Mouse (Mus musculus): ENCODE results near the gene Pde4d. TPM values are rescaled to one million over a fixed set of nuclear protein-coding genes. Genes with fewer than 3 reads are reported as not detected.

Gene Pde4d
- polyA plus RNA-seq, 1 experiment from 2014 or later = 14.6 TPM

DNA sequence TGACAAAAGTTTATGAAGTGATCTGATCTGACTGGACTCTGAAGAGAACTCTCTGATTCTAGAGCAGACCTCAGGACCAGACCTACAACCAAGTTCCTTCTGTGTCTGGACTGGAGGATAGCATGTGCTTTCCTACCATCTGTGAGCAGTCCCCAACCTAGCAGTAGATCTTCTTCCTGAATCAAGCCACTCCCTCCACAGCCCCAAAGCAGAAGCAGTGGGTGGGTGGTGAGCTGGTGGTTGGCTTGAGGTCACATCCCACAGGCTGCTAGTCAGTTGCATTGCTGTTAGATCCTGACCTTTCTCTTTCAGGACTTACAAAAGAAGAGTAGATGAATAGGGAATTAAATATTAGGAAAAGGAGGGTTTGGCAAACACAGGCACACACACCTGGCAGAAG is 16.0 kb downstream of the Pde4d start:
- ATAC-seq (replicated peaks; ENCODE audit: insufficient number of reproducible peaks, low FRiP score, low TSS enrichment, low read depth) (no peak), DNase-seq (ENCODE audit: low spot score) (no peak)
- Histone ChIP-seq H3K27ac (replicated peaks; ENCODE audit: low read depth, low read length) (no peak overlapping the region), H3K4me1 (ENCODE audit: control insufficient read depth, insufficient read depth, low read length) (no peaks in the 10 kb centered on the region), H3K9ac (replicated peaks; ENCODE audit: low read length) (no peak overlapping the region), H3K36me3 (replicated peaks; ENCODE audit: control insufficient read depth, insufficient read depth, low read depth, low read length) (no peaks in the 10 kb centered on the region), H3K27me3 (ENCODE audit: control insufficient read depth, insufficient read depth, low read length) (no peaks in the 10 kb centered on the region), H3K4me3 (ENCODE audit: low read depth, low read length) (no peak overlapping the region), H3K9me3 (replicated peaks; ENCODE audit: control insufficient read depth, low read length) (no peaks in the 10 kb centered on the region), H3K4me2 (ENCODE audit: low read depth, low read length) (no peak overlapping the region)

- ATAC-seq (replicated peaks; ENCODE audit: insufficient number of reproducible peaks, low FRiP score, low TSS enrichment, low read depth) (no peak), DNase-seq (ENCODE audit: low spot score) (no peak)
- Histone ChIP-seq H3K9ac (replicated peaks; ENCODE audit: low read length) (no peak overlapping the region), H3K4me3 (ENCODE audit: low read depth, low read length) (no peak overlapping the region), H3K9me3 (replicated peaks; ENCODE audit: control insufficient read depth, low read length) (no peaks in the 10 kb centered on the region), H3K36me3 (replicated peaks; ENCODE audit: control insufficient read depth, insufficient read depth, low read depth, low read length) (no peaks in the 10 kb centered on the region), H3K4me1 (ENCODE audit: control insufficient read depth, insufficient read depth, low read length) (no peaks in the 10 kb centered on the region), H3K27ac (replicated peaks; ENCODE audit: low read depth, low read length) (no peak overlapping the region), H3K4me2 (ENCODE audit: low read depth, low read length) (no peak overlapping the region), H3K27me3 (ENCODE audit: control insufficient read depth, insufficient read depth, low read length) (no peaks in the 10 kb centered on the region)
- WGBS = 31% methylated on average over 1 of the region's 1 CpGs
Measured at GRCm38 (mm10) chr13:108467046-108467445, 17.3 kb downstream of the Pde4d start.

- WGBS = 92% methylated on average over 3 of the region's 3 CpGs
- H3K9ac ChIP-seq (replicated peaks; ENCODE audit: low read length) = no peak overlapping the region
Measured at GRCm38 (mm10) chr13:108480451-108480850, 30.7 kb downstream of the Pde4d start.

GRCm38 (mm10) chr13:108485036-108485435 is 35.3 kb downstream of the Pde4d start:
- no peaks in the 10 kb centered on the region for H3K36me3 ChIP-seq (replicated peaks; ENCODE audit: control insufficient read depth, insufficient read depth, low read depth, low read length)
- DNase-seq (ENCODE audit: low spot score) = no peak
- H3K9ac ChIP-seq (replicated peaks; ENCODE audit: low read length) = no peak overlapping the region
- H3K27me3 ChIP-seq (ENCODE audit: control insufficient read depth, insufficient read depth, low read length) = no peaks in the 10 kb centered on the region
- H3K4me3 ChIP-seq (ENCODE audit: low read depth, low read length) = no peak overlapping the region
- WGBS = 88% methylated on average over 6 of the region's 6 CpGs
- no peak overlapping the region for H3K4me2 ChIP-seq (ENCODE audit: low read depth, low read length)
- H3K27ac ChIP-seq (replicated peaks; ENCODE audit: low read depth, low read length) = no peak overlapping the region
- ATAC-seq (replicated peaks; ENCODE audit: insufficient number of reproducible peaks, low FRiP score, low TSS enrichment, low read depth) = no peak
- no peaks in the 10 kb centered on the region for H3K9me3 ChIP-seq (replicated peaks; ENCODE audit: control insufficient read depth, low read length)
- H3K4me1 ChIP-seq (ENCODE audit: control insufficient read depth, insufficient read depth, low read length) = no peaks in the 10 kb centered on the region

More at GRCm38 (mm10) chr13:108480451-108480850, 30.7 kb downstream of the Pde4d start:
- Histone ChIP-seq H3K36me3 (replicated peaks; ENCODE audit: control insufficient read depth, insufficient read depth, low read depth, low read length) (no peaks in the 10 kb centered on the region), H3K9me3 (replicated peaks; ENCODE audit: control insufficient read depth, low read length) (no peaks in the 10 kb centered on the region), H3K27me3 (ENCODE audit: control insufficient read depth, insufficient read depth, low read length) (no peaks in the 10 kb centered on the region), H3K4me2 (ENCODE audit: low read depth, low read length) (no peak overlapping the region), H3K4me3 (ENCODE audit: low read depth, low read length) (no peak overlapping the region), H3K27ac (replicated peaks; ENCODE audit: low read depth, low read length) (no peak overlapping the region), H3K4me1 (ENCODE audit: control insufficient read depth, insufficient read depth, low read length) (no peaks in the 10 kb centered on the region)
- DNase-seq (ENCODE audit: low spot score) = no peak
- ATAC-seq (replicated peaks; ENCODE audit: insufficient number of reproducible peaks, low FRiP score, low TSS enrichment, low read depth) = no peak

DNA sequence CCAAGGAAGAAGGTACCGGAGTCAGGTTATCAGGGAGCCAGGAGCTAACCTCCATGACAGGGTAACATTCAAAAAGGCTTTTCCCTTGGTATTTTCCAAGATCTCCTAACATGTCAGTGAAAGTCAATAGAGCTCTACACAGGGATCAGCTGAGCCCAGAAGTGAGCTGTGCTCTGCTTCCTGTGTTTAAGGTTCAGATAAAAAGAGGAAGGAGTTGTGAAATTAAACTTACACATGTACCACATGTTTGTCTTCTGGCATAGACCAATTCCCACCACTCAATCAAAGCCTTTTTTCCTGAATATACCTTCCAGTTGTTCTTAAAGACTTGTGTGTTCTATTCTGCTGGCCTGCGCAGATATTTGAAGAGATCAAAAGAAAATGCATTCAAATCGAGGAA is 37.3 kb downstream of the Pde4d start:
- Histone ChIP-seq H3K9ac (replicated peaks; ENCODE audit: low read length) (no peak overlapping the region), H3K27ac (replicated peaks; ENCODE audit: low read depth, low read length) (no peak overlapping the region), H3K4me3 (ENCODE audit: low read depth, low read length) (no peak overlapping the region), H3K9me3 (replicated peaks; ENCODE audit: control insufficient read depth, low read length) (no peaks in the 10 kb centered on the region), H3K4me1 (ENCODE audit: control insufficient read depth, insufficient read depth, low read length) (no peaks in the 10 kb centered on the region), H3K27me3 (ENCODE audit: control insufficient read depth, insufficient read depth, low read length) (no peaks in the 10 kb centered on the region), H3K4me2 (ENCODE audit: low read depth, low read length) (no peak overlapping the region), H3K36me3 (replicated peaks; ENCODE audit: control insufficient read depth, insufficient read depth, low read depth, low read length) (no peaks in the 10 kb centered on the region)
- ATAC-seq (replicated peaks; ENCODE audit: insufficient number of reproducible peaks, low FRiP score, low TSS enrichment, low read depth) (no peak), DNase-seq (ENCODE audit: low spot score) (no peak)
- 87% methylated on average over 3 of the region's 3 CpGs for WGBS

DNA sequence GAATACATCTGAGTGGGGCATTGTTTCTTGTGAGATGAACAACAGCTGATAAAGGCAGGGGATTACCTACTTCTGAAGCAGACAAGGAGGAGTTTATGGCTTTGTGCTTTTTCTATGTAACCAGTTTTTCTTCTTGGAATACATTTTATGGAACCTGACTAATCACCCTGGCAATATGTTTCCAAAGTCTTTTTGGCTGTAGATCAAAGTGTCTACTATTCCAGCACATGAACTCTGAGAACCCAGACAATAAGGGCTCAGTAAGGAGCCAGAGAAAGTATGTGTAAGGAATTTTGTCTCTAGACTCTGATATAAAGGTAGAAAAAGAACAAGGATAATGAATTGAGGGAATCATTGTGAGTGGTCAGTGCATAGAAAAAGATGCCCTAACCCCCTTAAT is 40.1 kb downstream of the Pde4d start:
- no peaks in the 10 kb centered on the region for H3K27me3 ChIP-seq (ENCODE audit: control insufficient read depth, insufficient read depth, low read length)
- no peak overlapping the region for H3K27ac ChIP-seq (replicated peaks; ENCODE audit: low read depth, low read length)
- H3K9ac ChIP-seq (replicated peaks; ENCODE audit: low read length) = no peak overlapping the region
- no peak overlapping the region for H3K4me3 ChIP-seq (ENCODE audit: low read depth, low read length)
- no peak for ATAC-seq (replicated peaks; ENCODE audit: insufficient number of reproducible peaks, low FRiP score, low TSS enrichment, low read depth)
- H3K36me3 ChIP-seq (replicated peaks; ENCODE audit: control insufficient read depth, insufficient read depth, low read depth, low read length) = no peaks in the 10 kb centered on the region
- no peak overlapping the region for H3K4me2 ChIP-seq (ENCODE audit: low read depth, low read length)
- no peaks in the 10 kb centered on the region for H3K4me1 ChIP-seq (ENCODE audit: control insufficient read depth, insufficient read depth, low read length)
- DNase-seq (ENCODE audit: low spot score) = no peak
- no peaks in the 10 kb centered on the region for H3K9me3 ChIP-seq (replicated peaks; ENCODE audit: control insufficient read depth, low read length)

DNA sequence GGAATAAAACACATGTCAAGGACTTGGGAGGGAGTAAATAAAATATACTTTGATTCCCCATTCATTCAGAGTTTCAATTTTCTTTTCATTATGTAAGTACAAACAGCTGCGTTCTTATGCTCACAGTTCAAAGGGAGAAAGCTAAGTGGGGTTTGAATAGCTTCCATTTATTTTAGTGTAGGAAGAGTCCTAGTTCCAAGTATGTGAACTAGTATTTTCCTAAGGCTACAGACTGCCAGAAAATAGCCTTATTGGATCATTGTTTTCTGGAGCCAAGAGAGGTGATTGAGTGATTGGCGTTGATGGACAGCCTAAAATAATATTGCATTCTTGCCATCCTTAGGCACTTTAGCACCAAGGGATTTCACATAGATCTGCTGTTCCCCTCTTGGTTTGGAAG is 41.1 kb downstream of the Pde4d start:
- Histone ChIP-seq H3K27me3 (ENCODE audit: control insufficient read depth, insufficient read depth, low read length) (no peaks in the 10 kb centered on the region), H3K27ac (replicated peaks; ENCODE audit: low read depth, low read length) (no peak overlapping the region), H3K9ac (replicated peaks; ENCODE audit: low read length) (no peak overlapping the region), H3K36me3 (replicated peaks; ENCODE audit: control insufficient read depth, insufficient read depth, low read depth, low read length) (no peaks in the 10 kb centered on the region), H3K4me2 (ENCODE audit: low read depth, low read length) (no peak overlapping the region), H3K4me3 (ENCODE audit: low read depth, low read length) (no peak overlapping the region), H3K9me3 (replicated peaks; ENCODE audit: control insufficient read depth, low read length) (no peaks in the 10 kb centered on the region), H3K4me1 (ENCODE audit: control insufficient read depth, insufficient read depth, low read length) (no peaks in the 10 kb centered on the region)
- 66% methylated on average over 2 of the region's 2 CpGs for WGBS
- ATAC-seq (replicated peaks; ENCODE audit: insufficient number of reproducible peaks, low FRiP score, low TSS enrichment, low read depth) (no peak), DNase-seq (ENCODE audit: low spot score) (no peak)

DNA sequence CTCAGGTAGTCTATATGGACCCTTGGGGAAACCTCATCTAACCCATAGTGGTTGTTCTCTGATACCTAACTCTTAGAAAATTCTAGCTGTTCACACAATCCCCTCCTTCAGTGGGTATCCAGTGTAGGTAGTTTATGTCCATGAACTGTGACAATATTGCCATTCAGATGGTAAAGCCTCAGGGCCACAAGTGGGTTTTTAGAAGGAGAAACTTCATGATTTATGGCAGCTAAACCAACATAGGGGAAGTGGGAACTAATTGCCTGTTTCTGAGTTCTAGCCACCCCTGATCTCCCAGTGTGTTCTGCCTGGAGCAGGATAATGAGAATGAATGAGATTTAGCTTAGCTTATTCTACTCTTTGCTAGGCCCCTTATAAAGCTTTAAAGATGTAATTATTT is 43.1 kb downstream of the Pde4d start:
- H3K9ac ChIP-seq (replicated peaks; ENCODE audit: low read length) = no peak overlapping the region
- no peaks in the 10 kb centered on the region for H3K36me3 ChIP-seq (replicated peaks; ENCODE audit: control insufficient read depth, insufficient read depth, low read depth, low read length)
- no peaks in the 10 kb centered on the region for H3K9me3 ChIP-seq (replicated peaks; ENCODE audit: control insufficient read depth, low read length)
- H3K4me3 ChIP-seq (ENCODE audit: low read depth, low read length) = no peak overlapping the region
- H3K27ac ChIP-seq (replicated peaks; ENCODE audit: low read depth, low read length) = no peak overlapping the region
- no peak for ATAC-seq (replicated peaks; ENCODE audit: insufficient number of reproducible peaks, low FRiP score, low TSS enrichment, low read depth)
- no peaks in the 10 kb centered on the region for H3K4me1 ChIP-seq (ENCODE audit: control insufficient read depth, insufficient read depth, low read length)
- no peaks in the 10 kb centered on the region for H3K27me3 ChIP-seq (ENCODE audit: control insufficient read depth, insufficient read depth, low read length)
- DNase-seq (ENCODE audit: low spot score) = no peak
- H3K4me2 ChIP-seq (ENCODE audit: low read depth, low read length) = no peak overlapping the region

GRCm38 (mm10) chr13:108494365-108494764 is 44.6 kb downstream of the Pde4d start:
- Histone ChIP-seq H3K27ac (replicated peaks; ENCODE audit: low read depth, low read length) (no peak overlapping the region), H3K4me1 (ENCODE audit: control insufficient read depth, insufficient read depth, low read length) (no peaks in the 10 kb centered on the region), H3K9ac (replicated peaks; ENCODE audit: low read length) (no peak overlapping the region), H3K27me3 (ENCODE audit: control insufficient read depth, insufficient read depth, low read length) (no peaks in the 10 kb centered on the region), H3K4me3 (ENCODE audit: low read depth, low read length) (no peak overlapping the region), H3K9me3 (replicated peaks; ENCODE audit: control insufficient read depth, low read length) (no peaks in the 10 kb centered on the region), H3K4me2 (ENCODE audit: low read depth, low read length) (no peak overlapping the region), H3K36me3 (replicated peaks; ENCODE audit: control insufficient read depth, insufficient read depth, low read depth, low read length) (no peaks in the 10 kb centered on the region)
- 74% methylated on average over 2 of the region's 2 CpGs for WGBS
- DNase-seq (ENCODE audit: low spot score) (no peak), ATAC-seq (replicated peaks; ENCODE audit: insufficient number of reproducible peaks, low FRiP score, low TSS enrichment, low read depth) (no peak)

Measured in embryonic facial prominence, embryonic 11.5 days (tissue).